Mouse (Mus musculus) neural tube, embryonic 11.5 days (tissue): ENCODE measurements around the gene 3110070M22Rik. TPM values are rescaled to one million over a fixed set of nuclear protein-coding genes. Genes with fewer than 3 reads are reported as not detected.

Experiments
- ATAC-seq: fragments of 200-750 bp; cut with Nextera tagmentation; 2 replicates; pipeline ENCODE4 v1.8.0; 2017; ENCODE audit warnings: moderate number of reproducible peaks, mild to moderate bottlenecking, moderate TSS enrichment, moderate library complexity; ENCODE audit not compliant: insufficient read depth, low FRiP score, low TSS enrichment
- DNase-seq: peaks from one replicate; pipeline ENCODE4 v3.0.0-alpha.2; 2015; ENCODE audit warnings: low spot score
- H3K27ac ChIP-seq: fragments of 300-500 bp; sonication (generic); 2 replicates; pipeline ENCODE4 v1.5.1; 2014; ENCODE audit warnings: low read depth, mild to moderate bottlenecking, low read length
- H3K27me3 ChIP-seq: fragments of 300-500 bp; sonication (generic); 2 replicates; pipeline ENCODE4 v1.6.1; 2014; ENCODE audit warnings: mild to moderate bottlenecking, low read length, mixed read lengths; ENCODE audit not compliant: control insufficient read depth, insufficient read depth
- H3K36me3 ChIP-seq: fragments of 300-500 bp; sonication (generic); 2 replicates; pipeline ENCODE4 v1.6.1; 2014; ENCODE audit warnings: mild to moderate bottlenecking, low read length, moderate library complexity, mixed read lengths; ENCODE audit not compliant: control insufficient read depth, insufficient read depth
- H3K4me1 ChIP-seq: fragments of 300-500 bp; sonication (generic); 2 replicates; pipeline ENCODE4 v1.6.1; 2014; ENCODE audit warnings: low read length, mixed read lengths; ENCODE audit not compliant: control insufficient read depth, insufficient read depth
- H3K4me2 ChIP-seq: fragments of 300-500 bp; sonication (generic); 2 replicates; pipeline ENCODE4 v1.6.1; 2014; ENCODE audit warnings: low read depth, mild to moderate bottlenecking, moderate library complexity
- H3K4me3 ChIP-seq: fragments of 300-500 bp; sonication (generic); 2 replicates; pipeline ENCODE4 v1.5.1; 2014; ENCODE audit warnings: low read depth, low read length
- H3K9ac ChIP-seq: fragments of 300-500 bp; sonication (generic); 2 replicates; pipeline ENCODE4 v1.6.1; 2014; ENCODE audit warnings: mild to moderate bottlenecking, low read length
- H3K9me3 ChIP-seq: fragments of 300-500 bp; sonication (generic); 2 replicates; pipeline ENCODE4 v1.6.1; 2016; ENCODE audit warnings: low read length; ENCODE audit not compliant: control insufficient read depth
- WGBS: fragments of 180-500 bp; shearing (Covaris S2); extraction: QIAGEN DNeasy Blood & Tissue Kit; methylation state at CpG from one replicate; pipeline ENCODE4 v1.1.7; 2014; 5-methylcytosine and 5-hydroxymethylcytosine counted together
- polyA plus RNA-seq: library from polyadenylated mRNA; unstranded; fragments of >200 nt; fragmentation: Nextera tagmentation; extraction: Ambion mirVana; gene quantifications from 2 replicates; pipeline ENCODE4 v1.2.1, GENCODE M21; 2014

Gene 3110070M22Rik
- polyA plus RNA-seq, 1 experiment from 2014 or later, result 1.3 TPM

- Histone ChIP-seq H3K27me3 (no peaks in the 10 kb centered on the region), H3K9ac (no peak overlapping the region), H3K4me2 (no peak overlapping the region), H3K4me1 (no peaks in the 10 kb centered on the region), H3K4me3 (no peak overlapping the region), H3K9me3 (no peaks in the 10 kb centered on the region), H3K27ac (no peak overlapping the region), H3K36me3 (peaks cover 4% of the 10 kb centered on the region; the same call in 1 of the 2 replicates)
- WGBS, result 95% methylated on average over 7 of the region's 7 CpGs
- DNase-seq, result no peak
- no peak for ATAC-seq
Measured at GRCm38 (mm10) chr13:119456342-119456741, 31.8 kb downstream of the 3110070M22Rik start.

GRCm38 (mm10) chr13:119455082-119455481, 33.1 kb downstream of the 3110070M22Rik start:
- DNase-seq, result no peak
- Histone ChIP-seq H3K9me3 (no peaks in the 10 kb centered on the region), H3K4me2 (no peak overlapping the region), H3K9ac (no peak overlapping the region), H3K4me1 (no peaks in the 10 kb centered on the region), H3K27me3 (no peaks in the 10 kb centered on the region), H3K27ac (no peak overlapping the region), H3K36me3 (peaks cover 6% of the 10 kb centered on the region), H3K4me3 (no peak overlapping the region)
- no peak for ATAC-seq

- Histone ChIP-seq H3K27ac (no peak overlapping the region), H3K27me3 (no peaks in the 10 kb centered on the region), H3K9ac (no peak overlapping the region), H3K36me3 (peaks cover 5% of the 10 kb centered on the region), H3K9me3 (no peaks in the 10 kb centered on the region), H3K4me2 (no peak overlapping the region), H3K4me3 (no peak overlapping the region), H3K4me1 (no peaks in the 10 kb centered on the region)
- ATAC-seq (no peak), DNase-seq (no peak)
- WGBS, result 94% methylated on average over 4 of the region's 4 CpGs
Measured at GRCm38 (mm10) chr13:119453563-119453962, 34.6 kb downstream of the 3110070M22Rik start.

GRCm38 (mm10) chr13:119442244-119442643, 45.9 kb downstream of the 3110070M22Rik start:
- Histone ChIP-seq H3K27me3 (no peaks in the 10 kb centered on the region), H3K9me3 (no peaks in the 10 kb centered on the region), H3K4me1 (no peaks in the 10 kb centered on the region), H3K36me3 (peaks cover 11% of the 10 kb centered on the region), H3K9ac (no peak overlapping the region), H3K27ac (no peak overlapping the region), H3K4me2 (no peak overlapping the region), H3K4me3 (no peak overlapping the region)
- DNase-seq, result no peak
- ATAC-seq, result no peak
- 98% methylated on average over 1 of the region's 1 CpGs for WGBS

Other genes with a start within 250 kb of the 3110070M22Rik start
- 118 and 124 TPM in 2 replicates for gene Paip1, start 59.8 kb downstream of the 3110070M22Rik start, polyA plus RNA-seq
- gene 4833420G17Rik, start 25.6 kb downstream of the 3110070M22Rik start, polyA plus RNA-seq, result 75.0 and 81.3 TPM in 2 replicates
- 1.5 and 2.3 TPM in 2 replicates for gene Tmem267, start 344 bp downstream of the 3110070M22Rik start, polyA plus RNA-seq
- gene Ccl28, start 135.4 kb upstream of the 3110070M22Rik start, polyA plus RNA-seq, result not detected in 2 replicates
- 430 and 450 TPM in 2 replicates for gene Hmgcs1, start 202.0 kb upstream of the 3110070M22Rik start, polyA plus RNA-seq